In genomic region chr4:154549961-154550393, GRCm38 (mm10) we compare ENCODE assay signal across 8 mouse cellular contexts.
DNase-seq lines count a peak whose midpoint lies in the region; ATAC-seq lines count a peak whose summit lies in the region.

No protein-coding gene starts in this region.

- H3K36me3 ChIP-seq in megakaryocyte, embryonic 14.5 days (replicated peaks; ENCODE audit: low read length), result no peaks in the 10 kb centered on the region

- DNase-seq in embryo, embryonic 10.5 days (ENCODE audit: low spot score), result peak; percentile 53
- no peak for DNase-seq in embryo, embryonic 10 days (ENCODE audit: low spot score)
- peak; percentile 48 for DNase-seq in Muller cell, postnatal 12 days (ENCODE audit: inconsistent ontology term)
- DNase-seq in frontal cortex, postnatal 36 days (ENCODE audit: low spot score in 2 of 2), result peak; percentile 24 to 64
- peak; percentile 28 to 57 for DNase-seq in layer of hippocampus, adult 18-20 months (ENCODE audit: low spot score in 2 of 2)

- peak overlapping the region; percentile 80 for H3K4me3 ChIP-seq in megakaryocyte, embryonic 14.5 days (replicated peaks)

- ATAC-seq in inflammation-experienced regulatory T-cells, adult 6 months, result no peak
- no peak for ATAC-seq in activated CD4-positive, CD25-positive, alpha-beta regulatory T cell, adult 4 months

- H3K9me3 ChIP-seq in megakaryocyte, embryonic 14.5 days, result no peaks in the 10 kb centered on the region

- H3K4me1 ChIP-seq in megakaryocyte, embryonic 14.5 days, result peaks cover 13% of the 10 kb centered on the region

- H3K27me3 ChIP-seq in megakaryocyte, embryonic 14.5 days (replicated peaks), result peaks cover 78% of the 10 kb centered on the region
